ENCODE assay signal across 24 mouse cellular contexts in the genomic region with DNA sequence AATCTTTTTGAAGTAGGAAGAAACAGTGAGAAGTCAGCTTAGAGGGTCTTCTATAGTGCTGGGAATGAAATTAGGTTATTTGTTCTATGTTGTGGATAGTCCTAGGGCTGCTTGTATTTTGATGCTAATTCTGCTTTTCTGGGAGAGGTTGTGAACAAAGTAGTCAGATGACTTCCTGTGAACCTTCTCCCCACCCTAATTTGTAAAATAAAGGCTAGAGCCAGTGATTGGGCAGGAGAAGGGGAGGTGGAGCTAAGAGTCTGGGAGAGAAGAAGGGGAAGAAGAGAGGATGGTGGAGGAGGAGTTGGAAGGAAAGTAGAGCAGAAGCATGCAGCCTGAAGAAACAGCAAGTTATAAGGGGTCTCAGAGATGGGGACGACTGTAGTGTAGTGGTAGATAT.
"Had no signal": no experiment of that assay in that cellular context is flagged by ENCODE, and none has a peak within 500 bp of the region (broad histone marks: within the 10 kb centered on the region; RNA-seq: fewer than 3 reads in every experiment).

No protein-coding gene starts in this region.

- H3K9me3 ChIP-seq: embryonic facial prominence, embryonic 10.5 days; embryonic facial prominence, embryonic 12.5 days; embryonic facial prominence, embryonic 13.5 days; embryonic facial prominence, embryonic 15.5 days; forebrain, embryonic 10.5 days; forebrain, embryonic 12.5 days; forebrain, embryonic 13.5 days; forebrain, embryonic 15.5 days; heart, embryonic 10.5 days had no signal

- H3K9ac ChIP-seq: embryonic facial prominence, embryonic 12.5 days; embryonic facial prominence, embryonic 13.5 days; embryonic facial prominence, embryonic 15.5 days; forebrain, embryonic 12.5 days; forebrain, embryonic 13.5 days; forebrain, embryonic 15.5 days; forebrain, postnatal 0 days had no signal

- DNase-seq: cerebellum, postnatal 10 days; cerebellum, postnatal 14 days; cerebellum, postnatal 25 days; cerebellum, postnatal 36 days; embryo, embryonic 11 days; forebrain, postnatal 0 days; gastrocnemius, adult 2 months; gastrocnemius, postnatal 10 days; gastrocnemius, postnatal 14 days; gastrocnemius, postnatal 25 days; gastrocnemius, postnatal 36 days; heart, adult 11 months; heart, adult 18-20 months; heart, adult 2 months had no signal

- H3K4me1 ChIP-seq: embryonic facial prominence, embryonic 10.5 days; embryonic facial prominence, embryonic 12.5 days; embryonic facial prominence, embryonic 13.5 days; embryonic facial prominence, embryonic 15.5 days; forebrain, embryonic 10.5 days; forebrain, embryonic 12.5 days; forebrain, embryonic 13.5 days; forebrain, embryonic 15.5 days; heart, embryonic 10.5 days had no signal

- H3K27me3 ChIP-seq: embryonic facial prominence, embryonic 12.5 days; embryonic facial prominence, embryonic 13.5 days; embryonic facial prominence, embryonic 15.5 days; forebrain, embryonic 12.5 days; forebrain, embryonic 13.5 days; forebrain, embryonic 15.5 days had no signal

- H3K4me3 ChIP-seq: embryonic facial prominence, embryonic 10.5 days; embryonic facial prominence, embryonic 12.5 days; embryonic facial prominence, embryonic 13.5 days; embryonic facial prominence, embryonic 15.5 days; erythroblast, embryonic 14.5 days; forebrain, embryonic 10.5 days; forebrain, embryonic 12.5 days; forebrain, embryonic 13.5 days; forebrain, embryonic 15.5 days; gastrocnemius, adult 2 months; heart, adult 2 months; heart, embryonic 10.5 days had no signal

- H3K27ac ChIP-seq: embryonic facial prominence, embryonic 10.5 days; embryonic facial prominence, embryonic 12.5 days; embryonic facial prominence, embryonic 13.5 days; embryonic facial prominence, embryonic 15.5 days; forebrain, embryonic 10.5 days; forebrain, embryonic 12.5 days; forebrain, embryonic 13.5 days; forebrain, embryonic 15.5 days; gastrocnemius, adult 2 months; heart, adult 2 months; heart, embryonic 10.5 days had no signal

- H3K36me3 ChIP-seq: embryonic facial prominence, embryonic 10.5 days; embryonic facial prominence, embryonic 12.5 days; embryonic facial prominence, embryonic 13.5 days; embryonic facial prominence, embryonic 15.5 days; forebrain, embryonic 10.5 days; forebrain, embryonic 12.5 days; forebrain, embryonic 15.5 days; heart, embryonic 10.5 days had no signal
